Mouse (Mus musculus): ENCODE data around the gene Nus1.

DNA sequence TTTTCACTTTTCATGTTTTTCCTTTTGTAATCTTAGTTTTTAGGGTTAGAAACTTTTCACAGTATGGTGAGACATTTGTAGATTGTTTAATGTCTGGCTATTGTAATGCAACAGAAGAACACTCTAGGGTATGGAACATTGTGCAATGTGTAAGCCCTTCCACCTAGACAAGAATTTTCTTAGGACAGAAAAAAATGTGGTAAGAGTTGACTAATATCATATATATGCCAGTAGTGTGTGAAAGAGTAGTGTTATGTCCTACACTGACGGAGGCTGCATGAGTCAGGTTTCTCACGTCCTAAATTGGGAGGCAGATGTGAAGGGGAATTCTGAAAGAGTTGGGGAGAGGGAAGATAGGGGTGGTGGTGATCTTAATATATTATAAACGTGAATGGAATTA is 17.6 kb upstream of the Nus1 start:
- TF ChIP-seq CTCF (IDR thresholded peaks at IDR 0.05; ENCODE audit: low read depth) (no peak), EP300 (IDR thresholded peaks at IDR 0.05; ENCODE audit: low read depth) (no peak)
